Mouse (Mus musculus) E14TG2a.4 (cell line): Measurements from ENCODE around the gene Pdlim5.

Experiments used
- CTCF ChIP-seq: conservative IDR thresholded peaks from 2 replicates; pipeline ENCODE4 v1.5.1; 2014; ENCODE audit warnings: low read length
- NANOG ChIP-seq: IDR thresholded peaks from 2 replicates; pipeline ENCODE4 v1.6.1; 2014; ENCODE audit warnings: borderline replicate concordance, low read length, mixed read lengths
- POU5F1 ChIP-seq: IDR thresholded peaks from 2 replicates; pipeline ENCODE4 v1.6.1; 2014; ENCODE audit warnings: low read length, borderline replicate concordance

DNA sequence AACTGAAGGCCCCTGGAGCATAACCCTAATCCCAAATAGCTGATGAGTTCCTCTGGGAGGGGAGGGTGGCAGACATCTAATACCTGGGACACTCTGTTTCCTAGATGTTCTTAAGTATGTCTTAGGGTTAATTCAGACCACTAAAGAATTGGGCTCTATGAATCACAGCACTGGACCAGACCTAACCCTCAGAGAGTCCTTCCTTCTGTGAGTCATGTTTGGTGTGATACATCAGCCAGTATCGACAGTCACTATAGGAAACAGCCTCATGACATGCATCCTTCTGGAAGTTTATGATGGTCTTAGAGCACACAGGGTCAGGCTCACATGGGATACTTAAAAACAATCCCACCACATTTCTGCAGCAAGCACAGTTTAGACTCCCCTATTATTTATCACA lies 143.4 kb downstream of the Pdlim5 start:
- TF ChIP-seq CTCF (no peak), POU5F1 (no peak), NANOG (no peak)
